Mouse (Mus musculus) embryonic facial prominence, embryonic 15.5 days (tissue): ENCODE results near the gene Smad3. TPM values are rescaled to one million over a fixed set of nuclear protein-coding genes. Genes with fewer than 3 reads are reported as not detected.

Experiments
- ATAC-seq: fragments of 200-750 bp; cut with Nextera tagmentation; 2 replicates; pipeline ENCODE4 v1.8.0; 2017; ENCODE audit warnings: low read depth, moderate TSS enrichment; ENCODE audit not compliant: insufficient number of reproducible peaks, low FRiP score, low TSS enrichment
- H3K27ac ChIP-seq: fragments of 300-500 bp; sonication (generic); replicated peaks from 2 replicates; pipeline ENCODE4 v1.5.1; 2015; ENCODE audit warnings: mild to moderate bottlenecking, inconsistent platforms
- H3K27me3 ChIP-seq: fragments of 300-500 bp; sonication (generic); 2 replicates; pipeline ENCODE4 v1.6.1; 2015; ENCODE audit warnings: inconsistent platforms
- H3K36me3 ChIP-seq: fragments of 300-500 bp; sonication (generic); 2 replicates; pipeline ENCODE4 v1.6.1; 2015; ENCODE audit warnings: mild to moderate bottlenecking, inconsistent platforms
- H3K4me1 ChIP-seq: fragments of 300-500 bp; sonication (generic); 2 replicates; pipeline ENCODE4 v1.6.1; 2015; ENCODE audit warnings: inconsistent platforms
- H3K4me2 ChIP-seq: fragments of 300-500 bp; sonication (generic); replicated peaks from 2 replicates; pipeline ENCODE4 v1.6.1; 2015; ENCODE audit warnings: mild to moderate bottlenecking, inconsistent platforms
- H3K4me3 ChIP-seq: fragments of 300-500 bp; sonication (generic); replicated peaks from 2 replicates; pipeline ENCODE4 v1.5.1; 2015; ENCODE audit warnings: mild to moderate bottlenecking, inconsistent platforms
- H3K9ac ChIP-seq: fragments of 300-500 bp; sonication (generic); 2 replicates; pipeline ENCODE4 v1.6.1; 2015; ENCODE audit warnings: inconsistent platforms
- H3K9me3 ChIP-seq: fragments of 300-500 bp; sonication (generic); replicated peaks from 2 replicates; pipeline ENCODE4 v1.6.1; 2016; ENCODE audit warnings: inconsistent platforms
- WGBS: fragments of 180-500 bp; shearing (Covaris S2); methylation state at CpG from one replicate; pipeline ENCODE4 v1.1.7; 2015; 5-methylcytosine and 5-hydroxymethylcytosine counted together
- polyA plus RNA-seq: library from polyadenylated mRNA; unstranded; fragments of >200 nt; fragmentation: Nextera tagmentation; extraction: Ambion mirVana; gene quantifications from 2 replicates; pipeline ENCODE4 v1.2.1, GENCODE M21; 2015

Gene Smad3
- polyA plus RNA-seq, 1 experiment from 2014 or later, result 25.4 TPM

DNA sequence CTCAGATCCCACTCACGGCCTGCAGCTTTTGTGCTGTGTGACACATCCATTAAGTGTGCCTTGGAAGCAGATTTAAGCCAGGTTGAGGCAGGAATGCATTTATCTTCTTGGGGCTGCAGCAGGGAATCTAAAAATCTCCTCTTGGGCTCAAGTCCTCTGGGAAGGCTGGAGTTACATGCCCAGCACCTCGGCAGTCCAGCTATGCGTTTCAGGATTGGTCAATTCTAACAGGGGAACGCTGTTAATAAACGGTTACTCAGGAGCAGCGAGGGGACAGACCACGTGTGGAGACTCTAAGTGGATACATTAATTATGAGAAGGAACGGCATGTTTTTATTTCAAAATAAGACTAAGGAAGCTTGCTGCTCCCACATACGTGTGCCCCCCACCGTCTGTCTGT, 14.7 kb upstream of the Smad3 start:
- Histone ChIP-seq H3K4me1 (peaks cover 14% of the 10 kb centered on the region), H3K27me3 (no peaks in the 10 kb centered on the region), H3K9ac (no peak overlapping the region), H3K36me3 (no peaks in the 10 kb centered on the region), H3K9me3 (no peaks in the 10 kb centered on the region), H3K4me2 (no peak overlapping the region), H3K27ac (no peak overlapping the region), H3K4me3 (no peak overlapping the region)
- 36% methylated on average over 10 of the region's 10 CpGs for WGBS
- ATAC-seq, result no peak

DNA sequence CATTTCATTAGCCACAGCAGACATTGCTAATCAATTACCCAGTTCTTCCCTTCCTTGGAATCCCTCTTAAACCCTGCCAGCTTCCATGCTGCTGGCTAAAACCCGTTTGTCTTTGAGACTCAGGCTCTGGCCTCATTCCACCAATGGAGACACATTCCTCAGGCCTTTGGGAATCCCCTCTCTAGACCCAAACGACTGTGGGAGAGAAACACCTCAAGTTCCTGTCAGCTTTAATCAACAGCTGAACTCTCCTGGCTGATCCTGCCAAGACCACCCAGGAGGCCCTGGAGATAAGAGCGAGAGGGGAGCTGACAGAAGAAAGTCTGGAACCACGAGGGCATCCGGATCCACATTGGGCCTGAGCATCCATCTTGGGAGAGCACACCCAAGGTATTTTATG, 13.9 kb upstream of the Smad3 start:
- Histone ChIP-seq H3K27me3 (no peaks in the 10 kb centered on the region), H3K9me3 (no peaks in the 10 kb centered on the region), H3K4me2 (no peak overlapping the region), H3K4me1 (peaks cover 14% of the 10 kb centered on the region), H3K4me3 (no peak overlapping the region), H3K36me3 (no peaks in the 10 kb centered on the region), H3K27ac (no peak overlapping the region), H3K9ac (no peak overlapping the region)
- ATAC-seq, result no peak
- 29% methylated on average over 5 of the region's 5 CpGs for WGBS

- Histone ChIP-seq H3K27me3 (no peaks in the 10 kb centered on the region), H3K4me1 (peaks cover 23% of the 10 kb centered on the region), H3K27ac (no peak overlapping the region), H3K9ac (no peak overlapping the region), H3K4me3 (no peak overlapping the region), H3K36me3 (no peaks in the 10 kb centered on the region), H3K4me2 (no peak overlapping the region), H3K9me3 (no peaks in the 10 kb centered on the region)
- ATAC-seq, result no peak
- WGBS, result 89% methylated on average over 8 of the region's 8 CpGs
Measured at GRCm38 (mm10) chr9:63761367-63762094, 3.7 kb upstream of the Smad3 start.

- no peak overlapping the region for H3K4me3 ChIP-seq
- 94% methylated on average over 7 of the region's 7 CpGs for WGBS
Measured at GRCm38 (mm10) chr9:63760783-63761182, 3.0 kb upstream of the Smad3 start.

DNA sequence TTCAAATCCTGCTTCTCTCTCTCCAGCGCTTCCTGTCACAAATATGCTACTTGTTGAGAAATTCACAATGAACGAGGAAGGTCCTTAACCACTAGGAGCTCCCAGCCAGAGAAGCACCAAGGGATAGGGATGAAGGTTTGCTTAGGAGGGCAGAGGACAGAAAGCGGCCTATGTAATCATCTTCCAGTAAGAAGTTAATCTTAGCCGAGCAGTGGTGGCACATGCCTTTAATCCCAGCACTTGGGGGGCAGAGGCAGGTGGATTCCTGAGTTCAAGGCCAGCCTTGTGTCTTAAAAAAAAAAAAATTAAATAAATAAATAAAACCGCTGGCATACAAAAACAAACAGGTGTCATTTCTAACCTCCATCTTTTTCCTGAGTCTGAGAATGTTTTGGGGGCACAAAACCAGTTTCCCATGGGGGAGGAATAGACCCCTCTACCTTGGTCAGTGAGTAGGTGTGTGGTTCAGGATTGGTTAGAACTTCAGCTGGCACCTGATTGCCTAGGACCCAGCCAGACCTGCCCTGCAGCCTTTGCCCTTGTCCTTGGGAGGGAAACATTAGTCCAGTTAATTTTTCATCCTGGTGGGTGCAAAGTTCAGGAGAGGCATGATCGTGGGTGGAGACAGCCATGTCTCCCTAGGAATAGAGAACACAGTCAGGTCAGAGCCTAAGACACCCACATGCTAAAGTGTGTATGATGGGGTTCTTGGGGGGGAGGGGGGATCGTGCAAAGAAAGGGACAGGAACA, 2.4 kb upstream of the Smad3 start:
- ATAC-seq, result no peak
- no peaks in the 10 kb centered on the region for H3K27me3 ChIP-seq
- no peaks in the 10 kb centered on the region for H3K36me3 ChIP-seq
- no peaks in the 10 kb centered on the region for H3K9me3 ChIP-seq
- no peak overlapping the region for H3K4me3 ChIP-seq
- WGBS, result 74% methylated on average over 7 of the region's 7 CpGs
- H3K4me1 ChIP-seq, result peaks cover 36% of the 10 kb centered on the region
- H3K27ac ChIP-seq, result peak overlapping the region; percentile 98; the same call in 1 of the 2 replicates
- H3K4me2 ChIP-seq, result no peak overlapping the region
- H3K9ac ChIP-seq, result no peak overlapping the region

More at GRCm38 (mm10) chr9:63760783-63761182, 3.0 kb upstream of the Smad3 start:
- no peaks in the 10 kb centered on the region for H3K9me3 ChIP-seq
- no peak overlapping the region for H3K9ac ChIP-seq
- no peaks in the 10 kb centered on the region for H3K27me3 ChIP-seq
- no peaks in the 10 kb centered on the region for H3K36me3 ChIP-seq
- H3K4me1 ChIP-seq, result peaks cover 31% of the 10 kb centered on the region
- no peak overlapping the region for H3K27ac ChIP-seq
- no peak overlapping the region for H3K4me2 ChIP-seq
- no peak for ATAC-seq

DNA sequence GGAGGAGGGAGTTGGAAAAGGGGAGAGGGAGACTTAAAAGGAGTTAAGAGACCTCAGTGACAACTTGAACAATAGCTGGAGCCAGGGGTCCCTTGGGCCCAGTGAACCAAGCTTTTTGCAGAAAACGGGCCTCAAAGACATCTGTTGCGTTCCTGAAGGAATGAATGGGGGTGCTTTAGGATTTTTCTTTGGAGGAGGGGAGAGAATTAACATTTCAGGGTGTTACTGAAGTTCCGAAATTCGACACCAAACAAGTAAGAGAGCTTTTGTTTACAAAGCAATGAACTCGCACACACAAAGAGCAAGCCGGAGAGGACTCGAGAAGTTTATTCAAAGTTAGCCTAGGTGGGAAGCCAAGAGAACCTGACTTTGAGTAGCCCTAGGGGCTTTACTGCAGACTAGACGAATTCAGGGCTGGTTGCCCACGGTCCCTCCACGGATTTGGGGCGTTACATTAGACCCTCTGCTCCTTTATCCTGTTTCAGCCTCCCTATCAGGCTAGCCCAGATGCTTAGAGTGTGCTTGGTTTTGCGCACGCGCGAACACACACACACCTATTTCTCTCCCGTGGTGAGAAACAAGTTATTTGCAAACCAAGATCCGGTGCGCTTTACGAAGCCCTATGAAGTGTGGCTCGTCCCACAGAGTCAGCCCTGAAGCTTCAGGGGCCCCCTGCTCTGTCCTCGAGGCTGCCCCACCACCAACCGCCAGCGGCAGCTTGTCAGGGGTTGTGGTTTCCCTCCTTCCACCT, 1.0 kb upstream of the Smad3 start:
- peaks cover 50% of the 10 kb centered on the region for H3K4me1 ChIP-seq
- no peaks in the 10 kb centered on the region for H3K9me3 ChIP-seq
- no peaks in the 10 kb centered on the region for H3K36me3 ChIP-seq
- ATAC-seq, result no peak
- WGBS, result 2% methylated on average over 23 of the region's 23 CpGs
- H3K4me2 ChIP-seq, result peak overlapping the region; percentile 83
- H3K27me3 ChIP-seq, result no peaks in the 10 kb centered on the region
- peak overlapping the region; percentile 98 for H3K27ac ChIP-seq
- H3K4me3 ChIP-seq, result peak overlapping the region; percentile 90
- H3K9ac ChIP-seq, result peak overlapping the region; percentile 77

DNA sequence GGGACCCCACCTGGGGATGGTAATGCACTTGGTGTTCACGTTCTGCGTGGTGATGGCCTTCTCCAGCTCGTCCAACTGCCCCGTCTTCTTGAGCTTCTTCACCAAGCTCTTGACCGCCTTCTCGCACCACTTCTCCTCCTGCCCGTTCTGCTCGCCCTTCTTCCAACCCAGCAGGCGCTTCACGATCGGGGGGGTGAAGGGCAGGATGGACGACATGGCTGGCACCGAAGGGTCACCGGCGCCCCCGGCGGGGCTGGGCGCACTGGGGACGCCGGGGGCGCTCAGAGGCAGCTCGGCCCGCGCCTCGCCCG, 377 bp downstream of the Smad3 start:
- no peaks in the 10 kb centered on the region for H3K9me3 ChIP-seq
- no peaks in the 10 kb centered on the region for H3K27me3 ChIP-seq
- H3K4me3 ChIP-seq, result peak overlapping the region; percentile 90
- peaks cover 64% of the 10 kb centered on the region for H3K4me1 ChIP-seq
- peak overlapping the region; percentile 83 for H3K4me2 ChIP-seq
- peak overlapping the region; percentile 98 for H3K27ac ChIP-seq
- no peaks in the 10 kb centered on the region for H3K36me3 ChIP-seq
- no peak for ATAC-seq
- H3K9ac ChIP-seq, result peak overlapping the region; percentile 77
- under 1% methylated on average over 26 of the region's 26 CpGs for WGBS

- H3K36me3 ChIP-seq, result no peaks in the 10 kb centered on the region
- peak overlapping the region; percentile 83 for H3K4me2 ChIP-seq
- H3K27ac ChIP-seq, result peak overlapping the region; percentile 98
- peak overlapping the region; percentile 90 for H3K4me3 ChIP-seq
- peak overlapping the region; percentile 77 for H3K9ac ChIP-seq
- no peaks in the 10 kb centered on the region for H3K9me3 ChIP-seq
- WGBS, result under 1% methylated on average over 47 of the region's 47 CpGs
- ATAC-seq, result no peak; the same call in 1 of the 2 replicates
- H3K4me1 ChIP-seq, result peaks cover 68% of the 10 kb centered on the region
- no peaks in the 10 kb centered on the region for H3K27me3 ChIP-seq
Measured at GRCm38 (mm10) chr9:63756581-63757461, 973 bp downstream of the Smad3 start.

DNA sequence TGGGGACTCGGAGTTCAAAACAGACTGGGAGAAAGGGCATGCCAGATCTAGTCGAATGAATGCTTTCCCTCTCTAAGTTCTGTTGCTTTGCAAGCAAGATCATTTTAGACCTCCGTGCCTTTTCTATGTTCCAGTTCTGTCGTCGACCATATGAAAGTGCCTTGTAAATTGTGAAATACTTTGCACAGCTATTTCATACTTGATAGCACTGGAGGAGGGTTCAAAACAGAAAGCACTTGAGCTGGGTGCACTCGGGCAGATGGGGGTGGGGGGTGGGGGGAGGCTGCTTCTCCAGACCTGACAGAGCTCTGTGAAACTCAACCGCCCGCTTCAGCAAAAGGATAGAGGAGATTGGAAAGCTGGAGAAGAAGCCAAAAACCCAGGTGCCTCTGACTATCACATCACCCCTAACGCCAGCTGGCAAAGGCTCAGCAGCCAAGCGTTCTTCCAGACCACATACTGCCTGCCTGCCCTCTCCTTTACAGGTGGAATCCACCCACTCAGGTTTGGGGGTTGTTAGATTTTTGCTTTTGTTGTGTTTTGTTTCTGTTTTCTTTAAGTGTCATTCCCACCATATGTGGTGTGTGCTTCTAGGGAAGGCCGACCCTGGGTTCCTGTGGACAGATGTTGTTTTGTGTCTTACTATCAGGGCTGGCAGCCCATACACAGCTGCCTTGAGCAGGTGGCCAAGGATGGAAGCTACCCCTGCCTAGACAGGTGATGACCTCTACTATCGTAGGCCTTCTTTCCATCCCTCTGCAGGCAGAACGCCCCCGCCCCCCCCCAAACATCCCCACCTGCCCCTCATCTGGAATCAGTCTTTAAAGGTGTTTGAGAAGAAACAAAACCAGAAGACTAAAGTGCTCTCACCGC, 1.9 kb downstream of the Smad3 start:
- 18% methylated on average over 15 of the region's 15 CpGs for WGBS
- H3K4me1 ChIP-seq, result peaks cover 75% of the 10 kb centered on the region
- no peak for ATAC-seq

More for the DNA sequence above, 1.9 kb downstream of the Smad3 start:
- H3K4me3 ChIP-seq, result peak overlapping the region; percentile 90
- H3K4me2 ChIP-seq, result peak overlapping the region; percentile 83
- no peaks in the 10 kb centered on the region for H3K27me3 ChIP-seq
- no peaks in the 10 kb centered on the region for H3K36me3 ChIP-seq
- peak overlapping the region; percentile 98 for H3K27ac ChIP-seq
- no peaks in the 10 kb centered on the region for H3K9me3 ChIP-seq
- peak overlapping the region; percentile 77; the same call in 1 of the 2 replicates for H3K9ac ChIP-seq
